Mouse (Mus musculus) ZHBTc4 (cell line): ENCODE data around the gene Marc2.

Experiments used
- DNase-seq: peaks from one replicate; pipeline ENCODE4 v3.0.0-alpha.2; 2011; ENCODE audit warnings: low read depth, low spot score

Marc2 gene

GRCm38 (mm10) chr1:184809578-184810001 is 36.7 kb downstream of the Marc2 start:
- DNase-seq: no peak

- no peak for DNase-seq
Observed at GRCm38 (mm10) chr1:184808418-184809012, 37.7 kb downstream of the Marc2 start.

- peak; percentile 31 for DNase-seq
Observed at GRCm38 (mm10) chr1:184807627-184808417, 38.4 kb downstream of the Marc2 start.

- DNase-seq: no peak
Observed at GRCm38 (mm10) chr1:184807123-184807522, 39.1 kb downstream of the Marc2 start.

- no peak for DNase-seq
Observed at GRCm38 (mm10) chr1:184805749-184806148, 40.5 kb downstream of the Marc2 start.

GRCm38 (mm10) chr1:184793163-184793876 is 52.9 kb downstream of the Marc2 start:
- peak; percentile 83 for DNase-seq

GRCm38 (mm10) chr1:184791109-184791508 is 55.1 kb downstream of the Marc2 start:
- peak; percentile 52 for DNase-seq

- peak; percentile 51 for DNase-seq
Observed at GRCm38 (mm10) chr1:184786376-184787151, 59.7 kb downstream of the Marc2 start.

- no peak for DNase-seq
Observed at GRCm38 (mm10) chr1:184783641-184784040, 62.6 kb downstream of the Marc2 start.

GRCm38 (mm10) chr1:184782161-184782513 is 64.1 kb downstream of the Marc2 start:
- no peak for DNase-seq

- DNase-seq: no peak
Observed at GRCm38 (mm10) chr1:184781286-184782160, 64.7 kb downstream of the Marc2 start.

- DNase-seq: no peak
Observed at GRCm38 (mm10) chr1:184778157-184778556, 68.1 kb downstream of the Marc2 start.

GRCm38 (mm10) chr1:184777061-184777795 is 69.0 kb downstream of the Marc2 start:
- peak; percentile 34 for DNase-seq

GRCm38 (mm10) chr1:184775289-184775688 is 71.0 kb downstream of the Marc2 start:
- no peak for DNase-seq

GRCm38 (mm10) chr1:184771891-184772249 is 74.4 kb downstream of the Marc2 start:
- no peak for DNase-seq

GRCm38 (mm10) chr1:184771202-184771890 is 74.9 kb downstream of the Marc2 start:
- DNase-seq: peak; percentile 80

GRCm38 (mm10) chr1:184763866-184764265 is 82.4 kb downstream of the Marc2 start:
- no peak for DNase-seq
